Mouse (Mus musculus) forebrain, embryonic 16.5 days (tissue): ENCODE measurements at regions not wholly inside any gene's neighbourhood (a gene's known extent, or its start where the extent isn't known, plus 50 kb on each side); places are given as distances from the start of the nearest gene placed in this dataset.

Experiments
- ATAC-seq: fragments of 200-750 bp; cut with Nextera tagmentation; 2 replicates; pipeline ENCODE4 v1.8.0; 2017; ENCODE audit warnings: mild to moderate bottlenecking, moderate library complexity
- H3K27ac ChIP-seq: fragments of 300-500 bp; sonication (generic); 2 replicates; pipeline ENCODE4 v1.5.1; 2014; ENCODE audit warnings: low read length, control low read depth
- H3K27me3 ChIP-seq: fragments of 300-500 bp; sonication (generic); replicated peaks from 2 replicates; pipeline ENCODE4 v1.6.1; 2014; ENCODE audit warnings: low read length; ENCODE audit not compliant: control insufficient read depth, insufficient read depth
- H3K36me3 ChIP-seq: fragments of 300-500 bp; sonication (generic); 2 replicates; pipeline ENCODE4 v1.6.1; 2014; ENCODE audit not compliant: control insufficient read depth, insufficient read depth
- H3K4me1 ChIP-seq: fragments of 300-500 bp; sonication (generic); replicated peaks from 2 replicates; pipeline ENCODE4 v1.6.1; 2014; ENCODE audit warnings: low read length; ENCODE audit not compliant: control insufficient read depth, insufficient read depth
- H3K4me2 ChIP-seq: fragments of 300-500 bp; sonication (generic); 2 replicates; pipeline ENCODE4 v1.6.1; 2014; ENCODE audit warnings: mild to moderate bottlenecking, low read length, control low read depth
- H3K4me3 ChIP-seq: fragments of 300-500 bp; sonication (generic); replicated peaks from 2 replicates; pipeline ENCODE4 v1.5.1; 2014; ENCODE audit warnings: mild to moderate bottlenecking, low read length, control low read depth
- H3K9ac ChIP-seq: fragments of 300-500 bp; sonication (generic); replicated peaks from 2 replicates; pipeline ENCODE4 v1.6.1; 2014; ENCODE audit warnings: low read depth, low read length, control low read depth
- H3K9me3 ChIP-seq: fragments of 300-500 bp; sonication (generic); 2 replicates; pipeline ENCODE4 v1.6.1; 2016; ENCODE audit warnings: low read length; ENCODE audit not compliant: control insufficient read depth
- WGBS: fragments of 180-500 bp; shearing (Covaris S2); extraction: QIAGEN DNeasy Blood & Tissue Kit; methylation state at CpG from one replicate; pipeline ENCODE4 v1.1.7; 2014; 5-methylcytosine and 5-hydroxymethylcytosine counted together

GRCm38 (mm10) chr14:60439106-60439505 lies 66.0 kb downstream of the Amer2 start:
- no peaks in the 10 kb centered on the region for H3K9me3 ChIP-seq
- WGBS: 57% methylated on average over 6 of the region's 6 CpGs
- H3K9ac ChIP-seq: no peak overlapping the region
- H3K36me3 ChIP-seq: no peaks in the 10 kb centered on the region
- peaks cover 6% of the 10 kb centered on the region for H3K4me1 ChIP-seq
- H3K4me2 ChIP-seq: no peak overlapping the region
- H3K27ac ChIP-seq: no peak overlapping the region
- ATAC-seq: no peak
- no peaks in the 10 kb centered on the region for H3K27me3 ChIP-seq
- no peak overlapping the region for H3K4me3 ChIP-seq

- 67% methylated on average over 7 of the region's 7 CpGs for WGBS
- Histone ChIP-seq H3K9me3 (no peaks in the 10 kb centered on the region), H3K36me3 (no peaks in the 10 kb centered on the region), H3K4me3 (no peak overlapping the region), H3K4me1 (peaks cover 8% of the 10 kb centered on the region), H3K27me3 (no peaks in the 10 kb centered on the region), H3K9ac (no peak overlapping the region), H3K27ac (no peak overlapping the region), H3K4me2 (no peak overlapping the region)
- no peak for ATAC-seq
These were observed 70.9 kb downstream of the Amer2 start for GRCm38 (mm10) chr14:60443821-60444551.

DNA sequence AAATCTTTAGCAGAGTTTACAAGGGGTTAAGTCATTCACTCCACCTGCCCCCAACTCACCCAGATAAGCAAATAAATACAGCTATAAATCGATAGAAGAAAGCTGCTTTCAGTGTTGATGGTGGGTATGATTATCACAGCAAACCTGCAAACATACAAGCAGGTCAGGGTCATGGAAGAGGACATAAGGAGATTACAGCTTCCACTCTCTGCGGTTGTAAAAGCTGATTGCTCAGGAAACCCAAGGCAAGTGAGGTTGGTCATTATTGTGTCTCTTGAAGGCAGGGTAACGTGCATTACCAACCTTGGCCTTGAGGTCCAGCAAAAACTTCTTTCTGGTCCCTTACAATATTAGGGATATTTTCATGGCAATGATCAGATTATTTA lies 71.5 kb downstream of the Amer2 start:
- Histone ChIP-seq H3K4me2 (no peak overlapping the region), H3K4me1 (peaks cover 8% of the 10 kb centered on the region), H3K9ac (no peak overlapping the region), H3K27ac (no peak overlapping the region), H3K9me3 (no peaks in the 10 kb centered on the region), H3K27me3 (no peaks in the 10 kb centered on the region), H3K36me3 (no peaks in the 10 kb centered on the region), H3K4me3 (no peak overlapping the region)
- WGBS: 64% methylated on average over 3 of the region's 3 CpGs
- no peak for ATAC-seq

DNA sequence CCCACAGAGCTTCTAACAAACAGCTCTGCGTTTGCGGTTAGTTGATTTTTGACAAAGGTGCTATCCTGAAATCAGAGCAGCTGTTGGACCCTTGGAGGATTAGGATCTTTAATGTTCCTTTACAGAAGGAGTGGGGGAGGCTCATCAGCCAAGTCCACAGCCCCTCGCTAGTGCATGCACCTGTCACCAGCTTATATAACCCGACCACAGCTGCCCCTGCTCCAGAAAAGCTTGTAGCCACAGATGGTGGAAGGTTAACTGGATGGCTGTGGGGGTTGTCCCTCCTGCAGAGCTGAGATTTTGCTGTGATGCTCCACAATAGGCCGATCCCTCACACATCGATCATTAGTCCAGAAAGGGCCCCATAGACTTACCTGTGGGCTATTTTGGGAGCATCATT lies 73.0 kb downstream of the Amer2 start:
- ATAC-seq: no peak
- whole genome bisulfite sequencing: 43% methylated on average over 6 of the region's 6 CpGs

DNA sequence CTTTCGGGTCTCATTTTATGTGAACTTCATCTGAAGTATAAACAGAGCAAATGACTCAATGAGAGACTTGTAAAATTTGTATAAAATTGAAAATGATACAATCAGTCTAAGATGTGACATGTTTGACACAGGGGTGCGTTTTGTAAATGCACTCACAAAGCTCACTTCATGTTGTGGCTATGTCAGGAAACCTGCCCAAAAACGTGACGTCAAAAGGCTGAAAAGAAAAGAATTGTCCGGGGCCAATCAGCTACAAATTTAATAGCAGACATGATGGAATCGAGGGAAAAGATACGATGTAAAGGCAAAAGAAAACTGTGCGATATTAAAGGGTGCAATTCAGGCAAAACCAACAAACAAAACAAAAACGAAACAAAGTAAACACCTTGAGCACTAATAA lies 78.2 kb downstream of the Amer2 start:
- 79% methylated on average over 9 of the region's 9 CpGs for WGBS
- Histone ChIP-seq H3K36me3 (no peaks in the 10 kb centered on the region), H3K27me3 (no peaks in the 10 kb centered on the region), H3K27ac (no peak overlapping the region), H3K4me1 (no peaks in the 10 kb centered on the region), H3K9me3 (no peaks in the 10 kb centered on the region), H3K4me3 (no peak overlapping the region), H3K4me2 (no peak overlapping the region), H3K9ac (no peak overlapping the region)
- ATAC-seq: no peak

More for the DNA sequence above, 73.0 kb downstream of the Amer2 start:
- Histone ChIP-seq H3K36me3 (no peaks in the 10 kb centered on the region), H3K9ac (no peak overlapping the region), H3K4me2 (no peak overlapping the region), H3K27ac (no peak overlapping the region), H3K27me3 (no peaks in the 10 kb centered on the region), H3K4me3 (no peak overlapping the region), H3K4me1 (peaks cover 8% of the 10 kb centered on the region), H3K9me3 (no peaks in the 10 kb centered on the region)

DNA sequence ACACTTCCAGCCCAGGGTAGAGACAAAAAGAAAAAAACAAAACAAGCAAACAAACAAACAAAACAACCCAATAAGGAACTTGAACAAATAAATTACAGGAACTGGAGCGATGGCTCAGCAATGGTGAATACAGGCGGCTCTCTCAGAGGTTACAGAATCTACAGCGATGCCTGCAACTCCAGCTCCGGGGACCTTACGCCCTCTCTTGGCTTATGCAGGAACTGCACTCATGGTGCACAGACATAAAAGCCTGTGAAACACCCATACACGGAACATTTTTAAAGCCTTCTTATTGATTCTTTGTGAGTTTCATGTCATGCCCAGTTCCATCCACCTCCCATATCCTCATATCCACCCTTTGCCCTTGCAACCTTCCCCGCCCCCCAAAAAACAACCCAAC lies 78.6 kb downstream of the Amer2 start:
- no peak for ATAC-seq
- Histone ChIP-seq H3K9me3 (no peaks in the 10 kb centered on the region), H3K36me3 (no peaks in the 10 kb centered on the region), H3K27me3 (no peaks in the 10 kb centered on the region), H3K9ac (no peak overlapping the region), H3K27ac (no peak overlapping the region), H3K4me2 (no peak overlapping the region), H3K4me3 (no peak overlapping the region), H3K4me1 (peaks cover 1% of the 10 kb centered on the region; the same call in 1 of the 2 replicates)
- 86% methylated on average over 7 of the region's 7 CpGs for WGBS

- H3K9ac ChIP-seq: no peak overlapping the region
- peak; percentile 72 for ATAC-seq
- no peaks in the 10 kb centered on the region for H3K27me3 ChIP-seq
- 41% methylated on average over 9 of the region's 9 CpGs for WGBS
- H3K4me2 ChIP-seq: no peak overlapping the region
- peak overlapping the region; percentile 31; the same call in 1 of the 2 replicates for H3K27ac ChIP-seq
- no peaks in the 10 kb centered on the region for H3K9me3 ChIP-seq
- peaks cover 4% of the 10 kb centered on the region; the same call in 1 of the 2 replicates for H3K4me1 ChIP-seq
- no peaks in the 10 kb centered on the region for H3K36me3 ChIP-seq
- no peak overlapping the region for H3K4me3 ChIP-seq
These were observed 83.7 kb downstream of the Amer2 start for GRCm38 (mm10) chr14:60456767-60457166.

- no peaks in the 10 kb centered on the region for H3K36me3 ChIP-seq
- under 1% methylated on average over 38 of the region's 38 CpGs for WGBS
- ATAC-seq: peak; percentile 94
- peak overlapping the region; percentile 67 for H3K4me2 ChIP-seq
- H3K9me3 ChIP-seq: no peaks in the 10 kb centered on the region
- H3K27ac ChIP-seq: no peak overlapping the region
- no peaks in the 10 kb centered on the region for H3K27me3 ChIP-seq
- peaks cover 19% of the 10 kb centered on the region for H3K4me1 ChIP-seq
- peak overlapping the region; percentile 28 for H3K9ac ChIP-seq
- peak overlapping the region; percentile 42 for H3K4me3 ChIP-seq
These were observed 112.2 kb downstream of the Amer2 start for GRCm38 (mm10) chr14:60484996-60485888.

DNA sequence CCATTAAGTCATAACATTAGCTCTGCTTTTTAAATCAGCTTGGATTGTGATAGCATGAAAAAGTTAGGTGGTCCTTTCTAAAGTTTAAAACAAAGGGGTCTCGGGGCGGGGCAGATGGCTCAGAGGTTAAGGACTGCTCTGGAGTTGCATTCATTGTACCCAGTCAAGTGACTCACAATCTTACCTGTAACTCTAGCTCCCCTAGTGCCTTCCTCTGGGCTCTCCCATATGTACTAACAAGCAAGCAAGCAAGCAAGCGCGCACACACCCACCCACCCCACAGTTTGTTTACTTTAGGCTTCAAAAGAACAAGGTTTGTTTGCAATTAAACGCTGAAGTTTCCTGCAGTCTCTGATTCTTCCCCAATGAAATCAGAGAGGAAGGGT lies 112.8 kb downstream of the Amer2 start:
- H3K4me2 ChIP-seq: peak overlapping the region; percentile 67
- no peaks in the 10 kb centered on the region for H3K9me3 ChIP-seq
- under 1% methylated on average over 5 of the region's 5 CpGs for WGBS
- H3K4me1 ChIP-seq: peaks cover 19% of the 10 kb centered on the region
- peak; percentile 81 for ATAC-seq
- no peaks in the 10 kb centered on the region for H3K36me3 ChIP-seq
- H3K9ac ChIP-seq: 0 out of 2 replicates have a peak overlapping the region, but pooled peaks have one; percentile 28
- no peaks in the 10 kb centered on the region for H3K27me3 ChIP-seq
- peak overlapping the region; percentile 42 for H3K4me3 ChIP-seq
- H3K27ac ChIP-seq: no peak overlapping the region
